Mouse (Mus musculus): Measurements from ENCODE around the gene Elf4.

DNA sequence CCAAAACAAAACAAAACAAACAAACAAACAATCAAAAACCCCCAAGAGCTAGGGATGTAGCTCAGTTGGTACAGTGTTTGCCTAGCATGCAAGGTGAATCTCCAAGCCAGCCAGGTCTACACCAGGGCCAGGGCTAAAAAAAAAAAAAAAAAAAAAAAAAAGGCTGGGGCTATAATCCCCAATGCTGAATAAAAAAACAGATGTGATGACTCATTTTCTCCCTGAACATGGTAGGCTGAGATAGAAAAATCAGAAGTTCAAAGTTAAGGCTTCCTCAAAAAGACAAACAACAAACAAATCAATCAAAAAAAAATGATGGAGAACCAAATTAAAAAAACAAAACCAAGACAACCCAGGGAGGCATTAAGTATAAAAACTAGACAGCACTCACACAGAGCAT, 33.8 kb downstream of the Elf4 start:
- no peak for TF ChIP-seq TAL1 (IDR thresholded peaks at IDR 0.05; ENCODE audit: low read length)
- no peak for TF ChIP-seq GATA1 (IDR thresholded peaks at IDR 0.05; ENCODE audit: low read length)
